Mouse (Mus musculus) heart, embryonic 14.5 days (tissue): Measurements from ENCODE around the gene Olfr1264. TPM values are rescaled to one million over a fixed set of nuclear protein-coding genes. Genes with fewer than 3 reads are reported as not detected.

Source experiments
- ATAC-seq: fragments of 200-750 bp; cut with Nextera tagmentation; 2 replicates; pipeline ENCODE4 v1.8.0; 2017; ENCODE audit warnings: low read depth, moderate TSS enrichment; ENCODE audit not compliant: insufficient number of reproducible peaks, insufficient read depth, low FRiP score
- H3K27ac ChIP-seq, 2 experiments: fragments of 200-500 bp in 1 of 2; fragments of 300-500 bp in 1 of 2; sonication (generic) in 1 of 2; replicated peaks in 1 of 2; 2 replicates each; pipeline ENCODE4 v1.5.1; 2012 to 2014; ENCODE audit warnings: low read depth in 2 of 2, low read length in 2 of 2, control low read depth in 1 of 2, mild to moderate bottlenecking in 1 of 2, mixed read lengths in 1 of 2; ENCODE audit not compliant: control insufficient read depth in 1 of 2, insufficient read depth in 1 of 2
- H3K27me3 ChIP-seq: fragments of 300-500 bp; sonication (generic); 2 replicates; pipeline ENCODE4 v1.6.1; 2014; ENCODE audit warnings: mild to moderate bottlenecking, low read length, control low read depth; ENCODE audit not compliant: control insufficient read depth, insufficient read depth
- H3K36me3 ChIP-seq: fragments of 300-500 bp; sonication (generic); 2 replicates; pipeline ENCODE4 v1.6.1; 2014; ENCODE audit warnings: mild to moderate bottlenecking, control low read depth, low read length, mixed read lengths; ENCODE audit not compliant: control insufficient read depth, insufficient read depth
- H3K4me1 ChIP-seq, 2 experiments: fragments of 200-500 bp in 1 of 2; fragments of 300-500 bp in 1 of 2; sonication (generic) in 1 of 2; 2 replicates each; pipeline ENCODE4 v1.6.1; 2012 to 2014; ENCODE audit warnings: low read length in 2 of 2, control low read depth in 1 of 2, mixed read lengths in 1 of 2; ENCODE audit not compliant: control insufficient read depth in 2 of 2, insufficient read depth in 2 of 2
- H3K4me2 ChIP-seq: fragments of 300-500 bp; sonication (generic); 2 replicates; pipeline ENCODE4 v1.6.1; 2014; ENCODE audit warnings: mild to moderate bottlenecking, low read length
- H3K4me3 ChIP-seq, 2 experiments: fragments of 200-500 bp in 1 of 2; fragments of 300-500 bp in 1 of 2; sonication (generic) in 1 of 2; 2 replicates each; pipeline ENCODE4 v1.5.1; 2012 to 2014; ENCODE audit warnings: low read length in 2 of 2, mild to moderate bottlenecking in 2 of 2, control low read depth in 1 of 2, low read depth in 1 of 2, moderate library complexity in 1 of 2; ENCODE audit not compliant: control insufficient read depth in 1 of 2, insufficient read depth in 1 of 2
- H3K9ac ChIP-seq: fragments of 300-500 bp; sonication (generic); 2 replicates; pipeline ENCODE4 v1.6.1; 2014; ENCODE audit warnings: mild to moderate bottlenecking, low read length
- H3K9me3 ChIP-seq: fragments of 300-500 bp; sonication (generic); 2 replicates; pipeline ENCODE4 v1.6.1; 2016; ENCODE audit warnings: low read length, control low read depth; ENCODE audit not compliant: control insufficient read depth
- WGBS: fragments of 180-500 bp; shearing (Covaris S2); extraction: QIAGEN DNeasy Blood & Tissue Kit; methylation state at CpG from one replicate; pipeline ENCODE4 v1.1.7; 2014; 5-methylcytosine and 5-hydroxymethylcytosine counted together
- polyA plus RNA-seq: library from polyadenylated mRNA; unstranded; fragments of >200 nt; fragmentation: Nextera tagmentation; extraction: Ambion mirVana; gene quantifications from 2 replicates; pipeline ENCODE4 v1.2.1, GENCODE M21; 2014

Gene Olfr1264
- not detected in 2 replicates for polyA plus RNA-seq

DNA sequence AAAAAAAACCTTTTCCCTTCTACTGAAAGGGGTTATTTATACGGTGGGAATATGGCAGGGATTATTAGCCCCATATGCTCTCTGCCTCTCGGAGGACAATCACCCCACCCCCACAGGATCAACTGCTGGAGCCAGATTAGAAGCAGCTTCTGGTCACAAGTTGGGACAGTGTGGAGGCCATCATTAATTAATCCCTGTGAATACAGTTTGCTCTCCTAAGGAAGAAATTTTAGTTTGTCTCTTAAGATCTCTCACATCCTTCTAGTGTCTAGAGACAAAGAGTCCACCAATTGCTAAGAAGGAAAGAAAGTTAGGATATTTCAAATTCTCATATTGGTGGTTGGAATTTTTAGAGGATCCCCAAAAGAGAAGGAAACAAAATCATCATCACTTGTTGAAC is at the start of gene Olfr1264:
Gene Olfr1264, minus strand, starts transcription at position 101 of the 400 bp plus-strand sequence.
- 69% methylated on average over 2 of the region's 2 CpGs for WGBS
- no peak for ATAC-seq

DNA sequence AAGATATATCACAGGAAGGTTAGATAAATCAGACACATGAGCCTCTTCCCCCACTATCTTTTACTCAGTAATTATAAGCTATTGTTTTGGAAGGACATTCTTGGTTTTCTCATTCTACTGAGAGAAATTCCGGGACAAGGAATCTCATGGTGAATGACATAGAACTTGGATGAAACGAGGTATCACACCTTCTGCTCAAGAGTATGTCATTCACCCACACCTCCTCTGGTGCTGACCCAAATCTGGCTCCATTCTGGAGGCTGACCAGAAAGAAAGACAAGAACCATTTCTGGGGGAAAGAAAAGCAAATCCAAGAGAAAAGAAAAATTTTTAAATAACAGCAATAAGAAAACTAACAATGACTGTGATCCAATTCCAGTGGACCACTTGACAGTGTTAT is 44.7 kb upstream of the Olfr1264 start:
- Histone ChIP-seq H3K27ac (no peak overlapping the region), H3K4me3 (no peak overlapping the region), H3K27me3 (no peaks in the 10 kb centered on the region), H3K9ac (no peak overlapping the region), H3K9me3 (no peaks in the 10 kb centered on the region), H3K36me3 (no peaks in the 10 kb centered on the region), H3K4me2 (no peak overlapping the region), H3K4me1 (no peaks in the 10 kb centered on the region)
- WGBS = 69% methylated on average over 2 of the region's 2 CpGs
- ATAC-seq = no peak

More for the DNA sequence above, at the start of gene Olfr1264:
- H3K4me3 ChIP-seq = no peak within 1 kb of the TSS
- no peak within 1 kb of the TSS for H3K9ac ChIP-seq
- H3K27ac ChIP-seq = no peak within 1 kb of the TSS
- no peaks in the 10 kb centered on the region for H3K4me1 ChIP-seq
- no peaks in the 10 kb centered on the region for H3K27me3 ChIP-seq
- H3K4me2 ChIP-seq = no peak within 1 kb of the TSS
- H3K36me3 ChIP-seq = no peaks in the 10 kb centered on the region
- no peaks in the 10 kb centered on the region for H3K9me3 ChIP-seq

DNA sequence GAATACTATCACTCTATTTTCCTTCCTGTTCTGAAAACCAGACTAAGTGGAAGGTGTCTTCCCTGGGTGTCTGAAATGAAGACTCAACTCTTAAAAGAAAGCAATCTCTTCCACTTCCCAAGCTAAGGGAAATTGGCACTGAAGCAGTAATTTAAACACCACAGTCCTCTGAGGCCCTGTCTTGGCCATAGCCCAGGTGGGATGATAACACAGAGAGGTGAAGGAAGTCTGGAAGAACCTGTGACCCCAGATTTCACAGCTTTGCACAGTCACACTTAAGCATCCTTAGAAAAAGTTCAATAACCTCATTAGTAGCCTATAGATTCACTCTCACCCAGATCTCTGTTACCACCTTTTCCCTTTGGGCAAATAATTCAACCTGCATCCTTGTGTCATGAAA is 38.1 kb upstream of the Olfr1264 start, which contains the start of gene Olfr140:
Gene Olfr140, minus strand, starts transcription at position 101 of the 400 bp plus-strand sequence.
- no peaks in the 10 kb centered on the region for H3K9me3 ChIP-seq
- H3K36me3 ChIP-seq = no peaks in the 10 kb centered on the region
- H3K4me2 ChIP-seq = no peak within 1 kb of the TSS
- H3K27ac ChIP-seq = no peak within 1 kb of the TSS
- no peak within 1 kb of the TSS for H3K4me3 ChIP-seq
- no peaks in the 10 kb centered on the region for H3K4me1 ChIP-seq
- no peak for ATAC-seq
- no peaks in the 10 kb centered on the region for H3K27me3 ChIP-seq
- no peak within 1 kb of the TSS for H3K9ac ChIP-seq

DNA sequence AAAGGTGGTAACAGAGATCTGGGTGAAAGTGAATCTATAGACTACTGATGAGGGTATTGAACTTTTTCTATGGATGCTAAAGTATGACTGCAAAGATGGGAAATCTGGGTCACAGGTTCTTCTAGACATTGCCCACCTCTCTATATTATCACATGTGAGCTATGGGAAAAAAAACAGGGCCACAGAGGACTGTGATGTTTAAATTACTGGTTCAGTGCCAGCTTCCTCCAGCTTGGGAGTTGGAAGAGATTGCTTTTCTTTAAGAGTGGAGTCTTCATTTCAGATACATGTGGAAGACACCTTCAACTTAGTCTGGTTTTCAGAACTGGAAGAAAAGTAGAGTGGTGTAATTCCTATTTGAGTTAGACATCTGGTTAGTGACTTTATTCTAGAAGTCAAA is 9.7 kb upstream of the Olfr1264 start, which contains the start of gene Olfr1265:
Gene Olfr1265, plus strand, starts transcription at position 301 of the 400 bp plus-strand sequence.
- ATAC-seq = no peak
- no peak within 1 kb of the TSS for H3K4me2 ChIP-seq
- H3K9me3 ChIP-seq = no peaks in the 10 kb centered on the region
- no peaks in the 10 kb centered on the region for H3K4me1 ChIP-seq
- H3K27me3 ChIP-seq = no peaks in the 10 kb centered on the region
- no peaks in the 10 kb centered on the region for H3K36me3 ChIP-seq
- H3K27ac ChIP-seq = no peak within 1 kb of the TSS
- no peak within 1 kb of the TSS for H3K9ac ChIP-seq
- no peak within 1 kb of the TSS for H3K4me3 ChIP-seq

DNA sequence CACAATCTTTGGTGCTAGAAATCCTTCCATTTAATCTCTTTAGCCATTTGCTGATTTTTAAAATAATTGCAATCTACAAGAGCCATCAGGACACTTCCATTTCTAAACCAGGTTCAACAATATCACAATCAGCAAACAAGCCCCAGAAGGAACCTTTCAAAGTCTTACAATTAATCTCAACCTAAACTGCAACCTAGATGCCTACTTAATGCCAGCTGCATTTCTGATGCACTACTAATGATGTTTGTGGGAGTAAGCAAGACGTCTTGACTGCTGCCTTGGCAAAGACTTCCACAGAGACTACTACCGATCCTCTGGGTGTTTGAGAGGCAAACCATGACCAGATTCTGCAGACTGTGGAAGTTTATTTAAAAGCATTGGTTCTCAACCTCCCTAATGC is 13.5 kb downstream of the Olfr1264 start, which contains the start of gene Olfr1263:
Gene Olfr1263, plus strand, starts transcription at position 301 of the 400 bp plus-strand sequence.
- Histone ChIP-seq H3K4me2 (no peak within 1 kb of the TSS), H3K9ac (no peak within 1 kb of the TSS), H3K4me3 (no peak within 1 kb of the TSS), H3K36me3 (no peaks in the 10 kb centered on the region), H3K27ac (no peak within 1 kb of the TSS), H3K9me3 (no peaks in the 10 kb centered on the region), H3K4me1 (no peaks in the 10 kb centered on the region), H3K27me3 (no peaks in the 10 kb centered on the region)
- 78% methylated on average over 2 of the region's 2 CpGs for WGBS
- no peak for ATAC-seq

DNA sequence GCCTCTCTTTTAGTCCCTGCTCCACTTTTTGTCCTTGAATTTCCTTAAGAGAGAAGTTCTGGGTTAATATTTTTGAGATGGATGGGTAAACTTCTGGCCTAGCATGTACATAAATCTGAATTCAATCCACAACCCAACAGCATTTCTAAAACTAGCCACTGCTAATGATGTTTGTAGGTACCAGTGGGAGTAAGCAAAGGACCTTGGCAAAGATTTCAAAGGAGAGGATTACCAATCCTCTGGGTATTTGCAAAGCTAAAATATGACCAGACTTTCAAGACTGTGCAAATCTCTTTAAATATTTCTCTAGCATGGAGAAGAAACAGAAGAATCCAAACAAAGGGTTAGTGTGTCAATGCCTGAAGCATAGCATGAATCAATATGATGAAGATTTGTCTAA is 25.5 kb downstream of the Olfr1264 start, which contains the start of gene Olfr1262:
Gene Olfr1262, plus strand, starts transcription at position 301 of the 400 bp plus-strand sequence.
- no peak for ATAC-seq
- Histone ChIP-seq H3K27me3 (no peaks in the 10 kb centered on the region), H3K4me1 (no peaks in the 10 kb centered on the region), H3K36me3 (no peaks in the 10 kb centered on the region), H3K9ac (no peak within 1 kb of the TSS), H3K27ac (no peak within 1 kb of the TSS), H3K9me3 (no peaks in the 10 kb centered on the region), H3K4me2 (no peak within 1 kb of the TSS), H3K4me3 (no peak within 1 kb of the TSS)

DNA sequence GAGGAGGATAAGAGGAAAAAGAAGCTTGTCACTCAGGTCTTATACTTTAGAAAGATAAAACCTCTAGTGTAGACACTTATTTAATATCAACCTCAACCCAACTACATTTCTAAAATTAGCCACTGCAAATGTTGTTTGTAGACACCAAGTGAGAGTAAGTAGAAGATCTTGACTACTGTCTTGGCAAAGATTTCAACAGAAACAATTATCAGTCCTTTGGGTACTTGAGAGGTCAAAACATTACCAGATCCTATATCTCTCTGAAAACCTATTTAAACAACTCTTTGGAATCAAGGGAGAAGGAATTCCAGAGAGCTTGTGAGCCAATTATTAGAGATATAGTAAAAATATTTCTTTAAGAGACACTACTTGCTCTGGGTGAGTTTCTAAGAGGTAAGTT is 34.5 kb downstream of the Olfr1264 start, which contains the start of gene Olfr1261:
Gene Olfr1261, plus strand, starts transcription at position 301 of the 400 bp plus-strand sequence.
- no peak within 1 kb of the TSS for H3K9ac ChIP-seq
- no peak for ATAC-seq
- H3K4me2 ChIP-seq = no peak within 1 kb of the TSS
- no peak within 1 kb of the TSS for H3K4me3 ChIP-seq
- no peaks in the 10 kb centered on the region for H3K36me3 ChIP-seq
- no peaks in the 10 kb centered on the region for H3K27me3 ChIP-seq
- no peak within 1 kb of the TSS for H3K27ac ChIP-seq
- H3K9me3 ChIP-seq = no peaks in the 10 kb centered on the region
- no peaks in the 10 kb centered on the region for H3K4me1 ChIP-seq

DNA sequence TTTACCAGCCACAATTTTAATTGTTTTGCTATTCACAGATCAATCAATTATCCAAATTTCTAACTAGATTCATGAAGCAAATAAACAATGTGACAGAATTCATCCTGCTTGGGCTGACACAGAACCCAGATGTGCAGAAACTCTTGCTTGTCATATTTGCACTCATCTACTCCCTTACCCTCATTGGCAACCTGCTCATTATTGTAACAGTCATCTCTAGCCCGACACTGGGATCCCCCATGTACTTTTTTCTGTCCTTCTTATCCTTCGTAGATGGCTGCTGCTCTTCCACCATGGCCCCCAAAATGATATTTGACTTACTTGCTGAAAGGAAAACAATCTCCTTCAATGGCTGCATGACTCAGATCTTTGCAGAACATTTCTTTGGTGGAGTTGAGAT is 47.7 kb downstream of the Olfr1264 start:
- no peaks in the 10 kb centered on the region for H3K27me3 ChIP-seq
- H3K36me3 ChIP-seq = no peaks in the 10 kb centered on the region
- H3K4me3 ChIP-seq = no peak overlapping the region
- H3K4me1 ChIP-seq = no peaks in the 10 kb centered on the region
- H3K9me3 ChIP-seq = no peaks in the 10 kb centered on the region
- ATAC-seq = no peak
- 87% methylated on average over 2 of the region's 2 CpGs for WGBS
- no peak overlapping the region for H3K4me2 ChIP-seq
- no peak overlapping the region for H3K9ac ChIP-seq
- H3K27ac ChIP-seq = no peak overlapping the region
